Mouse (Mus musculus): ENCODE results near the gene Nsun2. TPM values are rescaled to one million over a fixed set of nuclear protein-coding genes. Genes with fewer than 3 reads are reported as not detected.

Nsun2 gene
- polyA plus RNA-seq, 2 experiments, result 58.7 to 88.8 TPM

DNA sequence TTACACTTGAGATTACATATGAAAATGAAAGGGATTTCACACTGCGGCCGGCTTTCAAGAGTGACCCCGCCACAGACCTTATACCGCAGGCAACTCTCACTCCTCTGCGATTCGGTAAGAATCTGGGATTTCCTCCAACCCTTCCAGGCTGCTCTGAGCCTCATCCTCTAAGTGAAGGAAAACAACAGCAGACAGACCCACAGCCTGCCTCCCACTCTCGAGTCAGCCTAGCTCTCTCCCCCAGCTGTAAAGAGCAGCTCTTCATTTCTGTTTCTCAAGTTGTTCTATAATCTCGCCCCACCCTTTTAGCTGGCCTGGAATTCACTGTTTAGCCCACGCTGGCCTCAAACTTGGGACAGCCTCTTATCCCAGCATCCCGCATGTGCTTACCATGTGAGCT is 8.2 kb downstream of the Nsun2 start:
- DNase-seq (ENCODE audit: low read depth in 3 of 3, low spot score in 3 of 3) (no peak), ATAC-seq (ENCODE audit: insufficient read depth) (no peak)
- H3K4me2 ChIP-seq (ENCODE audit: low read depth), result no peak overlapping the region
- TF ChIP-seq CTCF (IDR thresholded peaks at IDR 0.05; ENCODE audit: low read depth) (no peak), EP300 (IDR thresholded peaks at IDR 0.05; ENCODE audit: low read depth) (no peak)
- H3K27me3 ChIP-seq (ENCODE audit: control insufficient read depth, insufficient read depth, low read length), result no peaks in the 10 kb centered on the region
- H3K36me3 ChIP-seq (replicated peaks; ENCODE audit: control insufficient read depth, insufficient read depth, low read depth), result no peaks in the 10 kb centered on the region
- H3K4me3 ChIP-seq (ENCODE audit: insufficient read depth in 1 of 2, low read depth in 2 of 2, low read length in 2 of 2), result no peak overlapping the region
- 65% methylated on average over 10 of the region's 10 CpGs for WGBS (ENCODE audit: insufficient replicate concordance)
- peaks cover 0 to 2% of the 10 kb centered on the region in 2 experiments; a peak in 2 of 4 replicates for H3K4me1 ChIP-seq (replicated peaks; ENCODE audit: control insufficient read depth in 2 of 2, insufficient read depth in 2 of 2, low read length in 1 of 2)
- no peak overlapping the region for H3K27ac ChIP-seq
- no peak overlapping the region for H3K9ac ChIP-seq (replicated peaks)
- H3K9me3 ChIP-seq (ENCODE audit: control insufficient read depth, low read length), result no peaks in the 10 kb centered on the region

DNA sequence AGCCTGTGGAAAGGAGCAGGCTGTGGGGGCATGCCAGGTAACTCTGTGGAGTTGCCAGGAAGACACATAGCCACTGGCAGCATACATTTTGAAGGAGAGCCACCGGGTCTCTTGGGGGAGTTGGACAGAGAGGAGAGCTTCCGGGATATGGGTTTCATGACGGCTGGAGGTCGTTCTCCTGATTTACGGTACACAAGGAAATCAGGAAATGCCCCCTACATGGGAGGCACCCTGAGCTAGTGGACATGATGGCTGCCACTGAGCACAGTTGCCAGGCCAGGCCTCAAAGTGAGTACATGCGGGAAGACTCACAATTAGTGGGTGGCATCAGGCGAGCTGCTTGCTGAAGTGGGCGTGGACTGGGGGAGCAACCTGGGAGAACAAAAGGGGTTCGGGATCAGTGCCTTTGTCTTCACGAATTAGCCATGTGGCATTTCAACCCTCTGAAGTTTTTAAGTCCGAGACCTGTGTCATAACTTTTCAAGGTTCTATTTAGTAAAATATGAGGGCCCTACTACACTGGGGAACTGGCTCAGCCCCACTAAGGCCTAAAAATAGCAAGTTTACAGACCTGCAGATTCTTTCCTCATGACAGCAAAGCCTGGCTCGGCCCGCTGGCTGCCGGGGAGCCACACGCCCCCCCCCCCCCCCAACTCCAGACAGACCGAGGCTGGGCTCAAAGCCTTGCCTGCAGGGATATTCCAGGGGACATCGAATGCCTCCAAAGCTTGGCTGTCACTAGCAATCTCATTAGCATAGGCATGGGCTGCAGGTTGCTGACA is 9.2 kb downstream of the Nsun2 start:
- H3K4me1 ChIP-seq (replicated peaks; ENCODE audit: control insufficient read depth in 2 of 2, insufficient read depth in 2 of 2, low read length in 1 of 2), result peaks cover 0 to 2% of the 10 kb centered on the region in 2 experiments; a peak in 1 of 4 replicates
- 53% methylated on average over 17 of the region's 17 CpGs for WGBS (ENCODE audit: insufficient replicate concordance)
- H3K9ac ChIP-seq (replicated peaks), result no peak overlapping the region
- no peak for DNase-seq (ENCODE audit: low read depth in 3 of 3, low spot score in 3 of 3)
- ATAC-seq (ENCODE audit: insufficient read depth), result no peak
- no peak overlapping the region for H3K27ac ChIP-seq
- H3K27me3 ChIP-seq (ENCODE audit: control insufficient read depth, insufficient read depth, low read length), result no peaks in the 10 kb centered on the region
- no peak for TF ChIP-seq EP300 (IDR thresholded peaks at IDR 0.05; ENCODE audit: low read depth)
- TF ChIP-seq CTCF (IDR thresholded peaks at IDR 0.05; ENCODE audit: low read depth), result no peak
- no peak overlapping the region for H3K4me3 ChIP-seq (ENCODE audit: insufficient read depth in 1 of 2, low read depth in 2 of 2, low read length in 2 of 2)
- no peaks in the 10 kb centered on the region for H3K9me3 ChIP-seq (ENCODE audit: control insufficient read depth, low read length)
- no peak overlapping the region for H3K4me2 ChIP-seq (ENCODE audit: low read depth)
- H3K36me3 ChIP-seq (replicated peaks; ENCODE audit: control insufficient read depth, insufficient read depth, low read depth), result no peaks in the 10 kb centered on the region

DNA sequence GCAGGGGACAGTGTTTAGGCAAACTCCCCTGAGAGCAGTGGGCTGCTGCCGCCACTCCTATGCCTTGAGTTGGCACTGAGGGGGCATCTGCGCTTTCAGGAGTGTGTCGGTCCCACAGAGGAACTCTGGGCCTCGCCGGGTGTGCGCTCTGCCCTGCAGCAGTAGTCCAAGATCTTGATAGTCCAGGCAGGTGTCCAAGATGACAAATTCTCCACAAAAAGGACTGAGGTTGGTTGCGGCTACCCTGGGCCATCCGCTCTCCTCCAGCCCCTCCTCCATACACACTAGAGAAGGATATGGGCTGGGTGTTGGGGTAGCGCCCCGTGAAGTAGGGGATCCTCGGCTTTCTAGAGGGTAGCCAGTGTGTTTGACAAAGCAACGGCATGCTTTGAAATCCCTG is 10.0 kb downstream of the Nsun2 start:
- H3K4me3 ChIP-seq (ENCODE audit: insufficient read depth in 1 of 2, low read depth in 2 of 2, low read length in 2 of 2), result no peak overlapping the region
- peak overlapping the region; percentile 20; the same call in 1 of the 2 replicates for H3K4me2 ChIP-seq (ENCODE audit: low read depth)
- DNase-seq (ENCODE audit: low read depth in 3 of 3, low spot score in 3 of 3) (no peak), ATAC-seq (ENCODE audit: insufficient read depth) (no peak; the same call in 1 of the 2 replicates)
- no peaks in the 10 kb centered on the region for H3K9me3 ChIP-seq (ENCODE audit: control insufficient read depth, low read length)
- H3K4me1 ChIP-seq (replicated peaks; ENCODE audit: control insufficient read depth in 2 of 2, insufficient read depth in 2 of 2, low read length in 1 of 2), result no peaks in the 10 kb centered on the region; a peak in 1 of 4 replicates
- no peaks in the 10 kb centered on the region for H3K27me3 ChIP-seq (ENCODE audit: control insufficient read depth, insufficient read depth, low read length)
- H3K9ac ChIP-seq (replicated peaks), result no peak overlapping the region
- WGBS (ENCODE audit: insufficient replicate concordance), result 57% methylated on average over 12 of the region's 12 CpGs
- H3K36me3 ChIP-seq (replicated peaks; ENCODE audit: control insufficient read depth, insufficient read depth, low read depth), result no peaks in the 10 kb centered on the region
- H3K27ac ChIP-seq, result no peak overlapping the region
- TF ChIP-seq EP300 (IDR thresholded peaks at IDR 0.05; ENCODE audit: low read depth) (no peak), CTCF (IDR thresholded peaks at IDR 0.05; ENCODE audit: low read depth) (no peak)

DNA sequence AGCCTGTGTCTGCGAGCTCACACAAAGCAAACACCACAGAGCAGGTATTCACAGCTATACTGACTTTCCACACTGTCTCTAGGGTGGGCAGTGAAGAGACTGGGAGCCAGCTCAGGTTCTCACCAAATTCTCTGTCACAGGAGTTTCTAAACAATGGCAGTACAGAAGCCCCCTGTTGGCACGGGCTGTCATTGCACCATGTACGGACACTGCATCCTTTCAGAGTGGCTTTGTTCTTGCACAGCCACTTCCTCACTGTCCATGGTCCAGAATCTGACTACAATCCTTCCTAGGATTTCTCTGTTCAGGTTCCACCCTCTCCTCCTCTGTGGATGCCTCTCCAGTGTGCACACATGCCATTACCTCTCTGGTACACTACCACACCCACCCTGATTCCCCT is 11.5 kb downstream of the Nsun2 start:
- Histone ChIP-seq H3K27me3 (ENCODE audit: control insufficient read depth, insufficient read depth, low read length) (no peaks in the 10 kb centered on the region), H3K27ac (no peak overlapping the region), H3K4me3 (ENCODE audit: insufficient read depth in 1 of 2, low read depth in 2 of 2, low read length in 2 of 2) (no peak overlapping the region), H3K4me1 (replicated peaks; ENCODE audit: control insufficient read depth in 2 of 2, insufficient read depth in 2 of 2, low read length in 1 of 2) (no peaks in the 10 kb centered on the region), H3K4me2 (ENCODE audit: low read depth) (no peak overlapping the region), H3K9me3 (ENCODE audit: control insufficient read depth, low read length) (no peaks in the 10 kb centered on the region), H3K36me3 (replicated peaks; ENCODE audit: control insufficient read depth, insufficient read depth, low read depth) (no peaks in the 10 kb centered on the region), H3K9ac (replicated peaks) (no peak overlapping the region)
- WGBS (ENCODE audit: insufficient replicate concordance), result 13% methylated on average over 3 of the region's 3 CpGs
- TF ChIP-seq EP300 (IDR thresholded peaks at IDR 0.05; ENCODE audit: low read depth) (no peak), CTCF (IDR thresholded peaks at IDR 0.05; ENCODE audit: low read depth) (peak; percentile 80)
- ATAC-seq (ENCODE audit: insufficient read depth) (no peak), DNase-seq (ENCODE audit: low read depth in 3 of 3, low spot score in 3 of 3) (no peak)

DNA sequence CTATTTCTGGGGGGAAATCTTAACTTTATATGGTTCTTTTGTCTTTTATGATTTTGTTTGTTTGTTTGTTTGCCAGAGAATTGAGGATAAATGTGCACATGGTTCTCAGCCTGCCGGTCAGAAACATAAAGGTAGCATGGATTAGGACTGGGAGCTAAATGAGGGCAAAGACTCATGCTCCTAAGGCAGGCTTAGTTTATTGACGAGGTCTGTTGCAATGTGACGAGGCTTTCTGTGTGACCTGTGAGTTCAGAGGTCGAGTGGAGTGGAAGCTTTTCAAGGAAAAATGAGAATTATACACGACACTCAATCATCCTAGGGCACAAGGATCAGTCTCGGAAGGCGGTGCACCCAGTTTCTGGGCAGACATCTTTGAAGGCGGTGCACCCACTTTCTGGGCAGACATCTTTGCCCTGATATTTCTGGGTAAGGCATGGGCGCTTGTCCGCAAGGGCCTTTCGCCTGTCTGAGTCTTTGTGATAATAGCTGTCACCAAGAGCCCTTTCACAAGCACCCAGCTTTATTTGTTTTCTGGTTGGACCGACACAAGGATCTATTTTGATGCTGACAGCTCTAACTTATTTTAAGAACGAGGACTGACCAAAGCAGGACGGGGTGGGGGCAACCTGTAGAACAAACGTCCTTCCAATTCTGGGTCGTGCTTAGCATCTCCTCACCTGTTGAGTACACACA is 14.1 kb downstream of the Nsun2 start:
- Histone ChIP-seq H3K4me3 (ENCODE audit: insufficient read depth in 1 of 2, low read depth in 2 of 2, low read length in 2 of 2) (no peak overlapping the region), H3K4me1 (replicated peaks; ENCODE audit: control insufficient read depth in 2 of 2, insufficient read depth in 2 of 2, low read length in 1 of 2) (no peaks in the 10 kb centered on the region), H3K27ac (no peak overlapping the region), H3K9ac (replicated peaks) (no peak overlapping the region), H3K9me3 (ENCODE audit: control insufficient read depth, low read length) (no peaks in the 10 kb centered on the region), H3K27me3 (ENCODE audit: control insufficient read depth, insufficient read depth, low read length) (no peaks in the 10 kb centered on the region), H3K36me3 (replicated peaks; ENCODE audit: control insufficient read depth, insufficient read depth, low read depth) (no peaks in the 10 kb centered on the region), H3K4me2 (ENCODE audit: low read depth) (no peak overlapping the region)
- ATAC-seq (ENCODE audit: insufficient read depth) (no peak), DNase-seq (ENCODE audit: low read depth in 3 of 3, low spot score in 3 of 3) (no peak)
- TF ChIP-seq EP300 (IDR thresholded peaks at IDR 0.05; ENCODE audit: low read depth), result no peak
- TF ChIP-seq CTCF (IDR thresholded peaks at IDR 0.05; ENCODE audit: low read depth), result no peak
- WGBS (ENCODE audit: insufficient replicate concordance), result 58% methylated on average over 16 of the region's 16 CpGs
